Mouse (Mus musculus) lung, adult 2 months (tissue): Measurements from ENCODE around the gene Itgax.

Experiments used
- CTCF ChIP-seq: fragments of 200-500 bp; IDR thresholded peaks from 2 replicates; pipeline ENCODE4 v1.5.1; 2011; ENCODE audit warnings: mild to moderate bottlenecking, low read length, control low read depth; ENCODE audit not compliant: insufficient read depth
- POLR2A ChIP-seq: fragments of 200-500 bp; IDR thresholded peaks from 2 replicates; pipeline ENCODE4 v1.6.1; 2011; ENCODE audit warnings: low read depth, mild to moderate bottlenecking, control low read depth, low read length, borderline replicate concordance; ENCODE audit errors: extremely low read depth

DNA sequence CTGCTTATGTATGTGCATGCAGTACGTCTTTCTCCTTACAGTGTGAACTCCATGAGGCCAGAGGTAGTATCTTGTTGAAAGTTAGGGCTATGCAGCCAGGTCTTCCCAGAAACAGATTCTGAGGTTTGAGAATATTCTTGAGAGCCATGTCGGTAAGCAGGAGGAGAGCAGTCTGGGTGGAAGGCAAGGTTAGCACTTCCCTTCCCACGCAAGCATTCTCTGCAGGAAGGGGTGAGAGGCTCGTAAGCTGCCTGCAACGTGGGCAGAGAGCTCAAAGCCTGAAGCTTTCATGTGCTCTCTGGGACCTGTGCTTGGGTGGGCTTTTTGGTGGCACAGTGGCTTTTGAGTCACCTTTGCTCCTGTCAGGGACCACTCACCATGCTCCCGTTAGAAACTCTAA, 51.2 kb downstream of the Itgax start:
- TF ChIP-seq CTCF (no peak), POLR2A (no peak)
